Mouse (Mus musculus) left cerebral cortex, postnatal 14 days (tissue): ENCODE measurements around the gene Olfr303. TPM values are rescaled to one million over a fixed set of nuclear protein-coding genes. Genes with fewer than 3 reads are reported as not detected.
"Not testable (repeated sequence)": the region's sequence is repeated elsewhere in the genome, so short reads cannot be mapped to it uniquely, and the experiment has no call there.

Experiments
- DNase-seq, 2 experiments: peaks; one replicate each; pipeline ENCODE4 v3.0.0; 2021 to 2022; ENCODE audit warnings: low spot score in 2 of 2, mixed read lengths in 1 of 2
- intact Hi-C: fragments of 180-260 bp; cut with DNase I; formaldehyde crosslinking; loops from one replicate; pipeline ENCODE4 v1.15.1; 2025
- long read RNA-seq, 2 experiments: library from polyadenylated mRNA; stranded (forward); transcript quantifications; one replicate each; pipeline ENCODE4 v2.0.0; 2021
- total RNA-seq, 2 experiments: library from RNA; stranded (reverse); gene quantifications; 2 replicates each; pipeline ENCODE4 v1.2.3; 2021

Olfr303 gene
- total RNA-seq: not detected
- long read RNA-seq, experiment 1: 0 reads
- long read RNA-seq, experiment 2: 0 reads

- intact Hi-C loops: no loop called here
- DNase-seq: no peak
Observed at GRCm38 (mm10) chr7:86397689-86398088, at the start of gene Olfr303. Olfr303 (minus strand) TSS chr7:86397789.

GRCm38 (mm10) chr7:86403546-86403945 lies 6.0 kb upstream of the Olfr303 start, which contains the start of gene Olfr301:
Olfr301 (plus strand) TSS chr7:86403846.
- no peak for DNase-seq
- intact Hi-C loops: no loop called here

GRCm38 (mm10) chr7:86386558-86386957 lies 11.0 kb downstream of the Olfr303 start, which contains the start of gene Olfr304:
Olfr304 (minus strand) TSS chr7:86386658.
- no peak for DNase-seq

GRCm38 (mm10) chr7:86385769-86386168 lies 11.8 kb downstream of the Olfr303 start:
- intact Hi-C loops: no loop called here
- DNase-seq: no peak

More at GRCm38 (mm10) chr7:86386558-86386957, 11.0 kb downstream of the Olfr303 start, which contains the start of gene Olfr304:
- intact Hi-C loops: no loop called here

GRCm38 (mm10) chr7:86366828-86367227 lies 30.8 kb downstream of the Olfr303 start, which contains the start of gene Olfr305:
Olfr305 (minus strand) TSS chr7:86366928.
- intact Hi-C loops: no loop called here

GRCm38 (mm10) chr7:86346296-86346695 lies 51.3 kb downstream of the Olfr303 start:
- intact Hi-C loops, DNase-seq: not testable (repeated sequence)

More at GRCm38 (mm10) chr7:86366828-86367227, 30.8 kb downstream of the Olfr303 start, which contains the start of gene Olfr305:
- DNase-seq: no peak

- intact Hi-C loops: no loop called here
- DNase-seq: no peak
Observed at GRCm38 (mm10) chr7:86344253-86344652, 53.3 kb downstream of the Olfr303 start.

- DNase-seq: no peak
- intact Hi-C loops: no loop called here
Observed at GRCm38 (mm10) chr7:86342881-86343565, 54.6 kb downstream of the Olfr303 start.

Other genes starting within 250 kb of the Olfr303 start
- not detected for gene Vmn2r75, start 226.0 kb downstream of the Olfr303 start, total RNA-seq
- gene Vmn2r76, start 151.5 kb downstream of the Olfr303 start, total RNA-seq: not detected
- not detected for gene Olfr310, start 120.6 kb downstream of the Olfr303 start, total RNA-seq
- not detected for gene Olfr309, start 84.1 kb downstream of the Olfr303 start, total RNA-seq
- gene Olfr308, start 72.2 kb downstream of the Olfr303 start, total RNA-seq: not detected
- not detected for gene Olfr307, start 60.2 kb downstream of the Olfr303 start, total RNA-seq
- not detected for gene Olfr305, start 30.9 kb downstream of the Olfr303 start, total RNA-seq
- not detected for gene Olfr304, start 11.1 kb downstream of the Olfr303 start, total RNA-seq
- gene Olfr301, start 6.1 kb upstream of the Olfr303 start, total RNA-seq: not detected
- gene Olfr299, start 62.1 kb upstream of the Olfr303 start, total RNA-seq: not detected
- not detected for gene Olfr298, start 94.7 kb upstream of the Olfr303 start, total RNA-seq
- not detected for gene Olfr297, start 122.2 kb upstream of the Olfr303 start, total RNA-seq
- not detected for gene Olfr295, start 186.1 kb upstream of the Olfr303 start, total RNA-seq
- not detected for gene Olfr294, start 218.9 kb upstream of the Olfr303 start, total RNA-seq